Mouse (Mus musculus): ENCODE data around the gene Pacsin3. TPM values are rescaled to one million over a fixed set of nuclear protein-coding genes. Genes with fewer than 3 reads are reported as not detected.

Gene Pacsin3
- total and polyA plus RNA-seq, 3 experiments, result 0.16 to 0.33 TPM; not detected in 1

GRCm38 (mm10) chr2:91302845-91303244, 47.1 kb downstream of the Pacsin3 start:
- TF ChIP-seq CTCF (IDR thresholded peaks at IDR 0.05; ENCODE audit: low read depth, low read length), result no peak
- no peak for TF ChIP-seq GATA1 (IDR thresholded peaks at IDR 0.05; ENCODE audit: borderline replicate concordance, low read length)
- TF ChIP-seq POLR2AphosphoS5 (IDR thresholded peaks at IDR 0.05; ENCODE audit: insufficient replicate concordance, low read depth, low read length), result no peak
- TF ChIP-seq GATA2 (IDR thresholded peaks at IDR 0.05; ENCODE audit: borderline replicate concordance, low read depth, low read length), result no peak
- TF ChIP-seq TAL1 (conservative IDR thresholded peaks at IDR 0.05; ENCODE audit: low read depth, low read length), result no peak
- Histone ChIP-seq H3K4me1 (ENCODE audit: insufficient read depth, low read depth, low read length) (peaks cover 4% of the 10 kb centered on the region; the same call in 1 of the 2 replicates), H3K27me3 (ENCODE audit: insufficient read depth, low read length) (peaks cover 25% of the 10 kb centered on the region), H3K36me3 (replicated peaks) (no peaks in the 10 kb centered on the region), H3K9me3 (replicated peaks) (no peaks in the 10 kb centered on the region), H3K4me3 (ENCODE audit: low read depth, low read length) (no peak overlapping the region)
- no peak for DNase-seq (ENCODE audit: low spot score)
- no peak for ATAC-seq (ENCODE audit: extremely low read depth, insufficient number of reproducible peaks, low FRiP score, poor library complexity, severe bottlenecking)

- Histone ChIP-seq H3K27me3 (ENCODE audit: insufficient read depth, low read length) (peaks cover 26% of the 10 kb centered on the region), H3K36me3 (replicated peaks) (no peaks in the 10 kb centered on the region), H3K4me1 (ENCODE audit: insufficient read depth, low read depth, low read length) (peaks cover 4% of the 10 kb centered on the region; the same call in 1 of the 2 replicates), H3K9me3 (replicated peaks) (no peaks in the 10 kb centered on the region), H3K4me3 (ENCODE audit: low read depth, low read length) (no peak overlapping the region)
- DNase-seq (ENCODE audit: low spot score), result no peak
- ATAC-seq (ENCODE audit: extremely low read depth, insufficient number of reproducible peaks, low FRiP score, poor library complexity, severe bottlenecking), result no peak
- TF ChIP-seq GATA1 (IDR thresholded peaks at IDR 0.05; ENCODE audit: borderline replicate concordance, low read length) (no peak), GATA2 (IDR thresholded peaks at IDR 0.05; ENCODE audit: borderline replicate concordance, low read depth, low read length) (no peak), TAL1 (conservative IDR thresholded peaks at IDR 0.05; ENCODE audit: low read depth, low read length) (no peak), POLR2AphosphoS5 (IDR thresholded peaks at IDR 0.05; ENCODE audit: insufficient replicate concordance, low read depth, low read length) (no peak), CTCF (IDR thresholded peaks at IDR 0.05; ENCODE audit: low read depth, low read length) (no peak)
Measured at GRCm38 (mm10) chr2:91305926-91306325, 50.2 kb downstream of the Pacsin3 start.

- ATAC-seq (ENCODE audit: extremely low read depth, insufficient number of reproducible peaks, low FRiP score, poor library complexity, severe bottlenecking), result no peak
- TF ChIP-seq CTCF (IDR thresholded peaks at IDR 0.05; ENCODE audit: low read depth, low read length) (no peak), GATA2 (IDR thresholded peaks at IDR 0.05; ENCODE audit: borderline replicate concordance, low read depth, low read length) (no peak), TAL1 (conservative IDR thresholded peaks at IDR 0.05; ENCODE audit: low read depth, low read length) (no peak), GATA1 (IDR thresholded peaks at IDR 0.05; ENCODE audit: borderline replicate concordance, low read length) (no peak), POLR2AphosphoS5 (IDR thresholded peaks at IDR 0.05; ENCODE audit: insufficient replicate concordance, low read depth, low read length) (no peak)
- H3K27me3 ChIP-seq (ENCODE audit: insufficient read depth, low read length), result peaks cover 26% of the 10 kb centered on the region
- no peak for DNase-seq (ENCODE audit: low spot score)
- no peaks in the 10 kb centered on the region for H3K9me3 ChIP-seq (replicated peaks)
- peaks cover 4% of the 10 kb centered on the region; the same call in 1 of the 2 replicates for H3K4me1 ChIP-seq (ENCODE audit: insufficient read depth, low read depth, low read length)
- H3K4me3 ChIP-seq (ENCODE audit: low read depth, low read length), result no peak overlapping the region
- no peaks in the 10 kb centered on the region for H3K36me3 ChIP-seq (replicated peaks)
Measured at GRCm38 (mm10) chr2:91306589-91306988, 50.8 kb downstream of the Pacsin3 start.

- peaks cover 39% of the 10 kb centered on the region for H3K27me3 ChIP-seq (ENCODE audit: insufficient read depth, low read length)
- H3K36me3 ChIP-seq (replicated peaks), result no peaks in the 10 kb centered on the region
- ATAC-seq (ENCODE audit: extremely low read depth, insufficient number of reproducible peaks, low FRiP score, poor library complexity, severe bottlenecking) (no peak), DNase-seq (ENCODE audit: low spot score) (no peak)
- no peaks in the 10 kb centered on the region for H3K9me3 ChIP-seq (replicated peaks)
- no peak for TF ChIP-seq POLR2AphosphoS5 (IDR thresholded peaks at IDR 0.05; ENCODE audit: insufficient replicate concordance, low read depth, low read length)
- TF ChIP-seq CTCF (IDR thresholded peaks at IDR 0.05; ENCODE audit: low read depth, low read length), result no peak
- no peak for TF ChIP-seq GATA1 (IDR thresholded peaks at IDR 0.05; ENCODE audit: borderline replicate concordance, low read length)
- no peak for TF ChIP-seq GATA2 (IDR thresholded peaks at IDR 0.05; ENCODE audit: borderline replicate concordance, low read depth, low read length)
- no peak for TF ChIP-seq TAL1 (conservative IDR thresholded peaks at IDR 0.05; ENCODE audit: low read depth, low read length)
- H3K4me3 ChIP-seq (ENCODE audit: low read depth, low read length), result no peak overlapping the region
- no peaks in the 10 kb centered on the region for H3K4me1 ChIP-seq (ENCODE audit: insufficient read depth, low read depth, low read length)
Measured at GRCm38 (mm10) chr2:91308680-91309079, 52.9 kb downstream of the Pacsin3 start.

- no peaks in the 10 kb centered on the region for H3K36me3 ChIP-seq (replicated peaks)
- H3K27me3 ChIP-seq (ENCODE audit: insufficient read depth, low read length), result peaks cover 38% of the 10 kb centered on the region
- ATAC-seq (ENCODE audit: extremely low read depth, insufficient number of reproducible peaks, low FRiP score, poor library complexity, severe bottlenecking), result no peak
- DNase-seq (ENCODE audit: low spot score), result no peak
- no peak for TF ChIP-seq TAL1 (conservative IDR thresholded peaks at IDR 0.05; ENCODE audit: low read depth, low read length)
- TF ChIP-seq GATA2 (IDR thresholded peaks at IDR 0.05; ENCODE audit: borderline replicate concordance, low read depth, low read length), result no peak
- TF ChIP-seq POLR2AphosphoS5 (IDR thresholded peaks at IDR 0.05; ENCODE audit: insufficient replicate concordance, low read depth, low read length), result no peak
- no peak for TF ChIP-seq CTCF (IDR thresholded peaks at IDR 0.05; ENCODE audit: low read depth, low read length)
- no peaks in the 10 kb centered on the region for H3K4me1 ChIP-seq (ENCODE audit: insufficient read depth, low read depth, low read length)
- no peak overlapping the region for H3K4me3 ChIP-seq (ENCODE audit: low read depth, low read length)
- H3K9me3 ChIP-seq (replicated peaks), result no peaks in the 10 kb centered on the region
Measured at GRCm38 (mm10) chr2:91309546-91309945, 53.8 kb downstream of the Pacsin3 start.

GRCm38 (mm10) chr2:91312578-91313311, 57.0 kb downstream of the Pacsin3 start:
- TF ChIP-seq POLR2AphosphoS5 (IDR thresholded peaks at IDR 0.05; ENCODE audit: insufficient replicate concordance, low read depth, low read length) (no peak), GATA1 (IDR thresholded peaks at IDR 0.05; ENCODE audit: borderline replicate concordance, low read length) (no peak), GATA2 (IDR thresholded peaks at IDR 0.05; ENCODE audit: borderline replicate concordance, low read depth, low read length) (no peak), TAL1 (conservative IDR thresholded peaks at IDR 0.05; ENCODE audit: low read depth, low read length) (no peak), CTCF (IDR thresholded peaks at IDR 0.05; ENCODE audit: low read depth, low read length) (no peak)
- H3K4me1 ChIP-seq (ENCODE audit: insufficient read depth, low read depth, low read length), result no peaks in the 10 kb centered on the region
- ATAC-seq (ENCODE audit: extremely low read depth, insufficient number of reproducible peaks, low FRiP score, poor library complexity, severe bottlenecking), result no peak
- H3K4me3 ChIP-seq (ENCODE audit: low read depth, low read length), result no peak overlapping the region
- no peak for DNase-seq (ENCODE audit: low spot score)
- H3K9me3 ChIP-seq (replicated peaks), result no peaks in the 10 kb centered on the region
- H3K36me3 ChIP-seq (replicated peaks), result no peaks in the 10 kb centered on the region
- peaks cover 21% of the 10 kb centered on the region for H3K27me3 ChIP-seq (ENCODE audit: insufficient read depth, low read length)
